Mouse (Mus musculus) layer of hippocampus, postnatal 36 days (tissue): ENCODE measurements at regions not wholly inside any gene's neighbourhood (a gene's known extent, or its start where the extent isn't known, plus 50 kb on each side); places are given as distances from the start of the nearest gene placed in this dataset.

ENCODE experiments used
- DNase-seq, 2 experiments: peaks; one replicate each; pipeline ENCODE4 v3.0.0; 2022

GRCm38 (mm10) chr4:10774557-10775215 is 99.6 kb upstream of the 2610301B20Rik start:
- no peak for DNase-seq

DNA sequence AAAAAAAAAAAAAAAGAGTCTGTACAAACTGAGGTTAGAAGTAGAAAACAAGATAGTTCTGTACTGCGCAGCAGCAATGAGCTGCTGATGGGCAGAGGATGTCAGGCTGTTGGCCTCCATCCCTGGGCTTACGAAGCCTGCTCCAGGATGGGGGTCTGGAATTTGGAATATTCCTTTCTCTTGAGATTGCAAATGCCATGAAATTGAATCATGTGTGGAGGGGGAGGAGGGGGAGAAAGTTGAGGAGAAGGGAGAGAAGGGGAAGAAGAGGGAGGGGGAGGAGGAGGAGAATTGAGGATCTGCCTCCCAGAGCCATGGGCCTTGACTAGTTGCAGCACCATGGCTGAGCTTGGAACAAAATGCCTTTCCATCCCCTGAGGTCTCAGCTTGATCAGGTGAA is 87.6 kb upstream of the 2610301B20Rik start:
- no peak for DNase-seq

- no peak for DNase-seq
Measured at GRCm38 (mm10) chr4:10788306-10788705, 86.0 kb upstream of the 2610301B20Rik start.

DNA sequence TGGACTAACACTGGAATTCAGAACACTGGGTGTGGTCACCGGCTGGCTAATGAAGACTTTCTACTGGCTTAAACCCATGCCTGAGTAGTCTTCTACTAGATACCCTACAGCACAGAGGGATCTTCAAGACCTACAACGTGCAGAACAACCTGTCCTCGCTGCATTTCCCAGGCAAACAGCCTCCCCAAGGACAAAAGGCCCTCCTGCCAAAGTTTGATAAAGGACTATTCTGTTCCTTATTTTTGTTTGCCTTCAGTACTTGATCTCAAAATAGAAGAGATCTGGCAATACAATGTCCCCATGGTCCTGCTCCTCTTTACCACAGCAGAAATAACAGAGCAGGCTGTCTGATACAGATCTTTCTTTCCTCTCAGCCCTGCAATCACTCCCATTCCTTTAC is 85.2 kb upstream of the 2610301B20Rik start:
- no peak for DNase-seq

DNA sequence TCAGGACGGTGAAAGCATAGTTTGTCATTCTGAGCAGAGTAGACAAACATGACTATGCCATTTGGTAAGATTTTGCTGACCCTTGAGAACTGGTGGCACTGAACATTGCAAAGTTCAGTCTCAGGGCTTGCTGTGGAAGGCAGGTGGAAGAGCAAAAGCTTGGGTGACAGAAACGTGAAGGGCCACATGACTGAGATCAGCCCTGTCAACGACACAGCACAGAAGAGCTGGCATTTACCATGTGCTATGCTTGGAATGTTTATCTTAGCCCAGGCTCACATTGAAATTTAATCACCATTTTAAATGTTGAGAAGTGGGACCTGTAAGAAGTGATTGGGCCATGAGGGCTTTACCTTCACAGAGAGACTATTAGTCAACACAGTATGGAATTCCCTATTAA is 81.7 kb upstream of the 2610301B20Rik start:
- no peak for DNase-seq

GRCm38 (mm10) chr4:10794471-10794870 is 79.8 kb upstream of the 2610301B20Rik start:
- DNase-seq = no peak

- no peak for DNase-seq
Measured at GRCm38 (mm10) chr4:10800780-10801553, 73.3 kb upstream of the 2610301B20Rik start.

DNA sequence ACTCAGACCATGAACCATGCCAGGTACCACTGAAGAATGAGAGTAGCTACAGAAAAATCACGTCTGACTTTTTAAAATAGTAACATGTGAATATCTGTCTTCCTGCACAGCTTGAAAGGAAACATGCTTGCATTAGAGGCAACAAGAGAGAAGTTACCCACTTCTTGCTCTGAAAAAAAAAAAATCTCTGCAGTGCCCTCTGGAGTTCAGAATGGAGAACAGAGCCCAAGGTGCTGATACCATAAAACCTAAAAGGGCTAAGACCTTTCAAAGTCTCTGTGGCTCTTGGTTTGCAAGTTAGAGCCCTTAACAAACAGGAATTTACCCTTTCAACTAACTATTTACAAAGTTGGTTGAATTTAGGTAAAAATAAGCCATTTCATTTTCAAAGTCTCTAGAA is 69.6 kb upstream of the 2610301B20Rik start:
- DNase-seq = no peak

DNA sequence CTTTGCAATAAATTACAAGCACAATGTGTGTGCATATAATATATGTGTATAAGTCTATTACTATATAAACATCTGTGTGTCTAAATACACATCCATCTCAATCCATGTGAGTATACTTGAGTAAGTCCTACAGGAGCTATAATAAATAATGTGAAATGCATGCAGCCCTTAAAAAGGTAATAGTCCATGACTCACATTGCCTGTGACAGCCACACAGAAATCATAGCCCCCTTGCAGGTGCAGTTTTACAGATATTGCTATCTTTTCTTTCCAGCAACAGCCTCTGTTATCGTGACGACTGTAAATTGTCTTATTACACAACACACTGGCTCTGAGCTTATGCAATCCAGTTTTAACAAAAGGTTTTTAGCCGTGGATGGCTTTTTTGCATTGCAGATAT is 67.0 kb upstream of the 2610301B20Rik start:
- DNase-seq = no peak

DNA sequence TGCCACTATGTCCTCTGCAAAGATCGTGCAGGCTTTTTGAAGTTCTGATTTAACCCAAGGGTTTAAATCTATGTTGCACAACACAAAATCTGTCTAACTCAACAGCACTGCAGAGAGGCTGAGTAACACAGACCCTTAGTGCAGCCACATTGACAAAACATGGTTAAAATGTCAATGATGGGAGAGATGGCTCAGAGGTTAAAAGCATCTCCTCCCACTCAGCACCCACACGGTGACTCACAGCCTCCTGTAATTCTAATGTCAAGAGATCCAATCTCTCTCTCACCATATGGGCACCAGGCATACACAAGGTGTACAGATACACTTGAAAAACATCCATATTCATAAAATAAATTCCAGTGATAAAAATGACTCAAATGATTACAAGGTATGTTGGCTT is 61.4 kb upstream of the 2610301B20Rik start:
- peak in 1 of 2 experiments; percentile 27 for DNase-seq
